Mouse (Mus musculus): Measurements from ENCODE around the gene Adck1.
A peak's percentile ranks its signal among the peaks of the same experiment; 100 is the strongest.
"Not testable (repeated sequence)": the region's sequence is repeated elsewhere in the genome, so short reads cannot be mapped to it uniquely, and the experiment has no call there.

Gene Adck1

DNA sequence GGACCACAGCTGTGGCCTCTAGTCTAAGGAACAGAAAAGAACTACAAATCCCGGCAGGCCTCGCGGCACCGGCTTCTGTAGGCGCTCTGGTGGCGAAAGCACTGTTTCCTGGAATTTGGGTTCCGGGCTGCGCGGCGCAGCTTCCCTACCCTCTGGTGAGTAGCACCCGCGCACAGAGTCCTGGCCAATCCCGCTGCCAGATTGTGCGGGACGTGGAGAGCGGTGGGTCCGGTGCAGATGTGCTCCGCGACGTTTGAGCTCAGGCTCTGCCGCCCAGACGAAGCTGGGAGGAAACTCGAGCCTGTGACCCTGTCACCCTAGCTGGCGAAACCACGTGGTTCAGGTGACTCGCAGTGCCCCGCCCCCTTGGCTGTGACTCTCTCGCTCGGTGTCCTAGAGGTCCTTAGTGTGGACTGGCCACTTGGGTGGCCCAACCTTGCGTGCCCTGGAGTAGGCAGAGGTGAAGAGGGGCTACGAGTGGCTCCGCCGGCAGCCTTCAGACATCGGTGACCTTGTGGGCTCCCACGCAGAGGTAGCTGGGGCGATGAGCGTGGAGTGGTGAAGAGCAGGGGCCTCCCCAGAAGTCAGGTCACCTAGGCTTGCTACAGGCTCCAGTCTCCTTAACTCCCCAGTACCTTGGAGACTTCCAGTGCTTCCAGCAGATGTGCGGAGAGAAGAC lies at the start of gene Adck1:
Gene Adck1, plus strand, starts transcription at position 114 of the 679 bp plus-strand sequence.
- DNase-seq: peak; percentile 95

DNA sequence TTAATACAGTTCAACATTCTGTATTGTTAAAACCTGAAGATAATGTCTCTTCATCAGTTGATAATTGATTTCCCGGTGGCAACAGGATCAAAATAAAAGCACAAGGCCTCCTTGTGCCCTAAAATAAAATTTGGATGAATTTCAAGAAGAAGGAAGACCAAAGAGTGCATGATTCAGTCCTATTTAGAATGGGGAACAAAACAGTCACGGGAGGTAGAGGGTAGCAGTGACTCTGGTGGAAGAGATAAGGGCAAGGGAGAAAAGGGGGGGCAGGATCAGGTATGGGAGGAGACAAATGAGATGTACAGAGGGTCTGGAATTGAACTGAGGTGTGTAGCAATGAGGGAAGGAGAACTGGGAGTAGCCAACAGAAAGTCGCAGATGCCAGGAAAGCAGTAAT lies 45.8 kb upstream of the Adck1 start:
- DNase-seq: no peak

DNA sequence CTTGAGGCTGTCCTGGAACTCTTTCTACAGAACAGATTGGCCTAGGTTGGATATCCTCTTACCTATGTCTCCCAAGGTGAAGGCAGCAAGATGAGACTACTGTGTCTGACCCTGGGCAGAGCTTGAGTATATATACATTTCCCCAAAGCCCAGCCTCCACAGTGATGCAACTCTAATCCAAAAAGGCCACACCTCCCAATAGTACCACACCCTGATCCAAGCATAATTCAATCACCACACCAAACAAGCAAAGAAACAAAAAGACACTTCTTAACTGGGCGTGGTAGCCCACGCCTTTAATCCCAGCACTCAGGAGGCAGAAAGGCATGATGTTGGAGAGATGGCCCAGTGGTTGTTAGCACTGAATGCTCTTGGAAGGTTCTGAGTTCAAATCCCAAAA lies 36.4 kb upstream of the Adck1 start, which contains the start of gene Gm5039:
Gene Gm5039, minus strand, starts transcription at position 101 of the 400 bp plus-strand sequence.
- DNase-seq: not testable (repeated sequence)

- not testable (repeated sequence) for DNase-seq
These were observed 23.5 kb upstream of the Adck1 start for GRCm38 (mm10) chr12:88336662-88337413.

- not testable (repeated sequence) for DNase-seq
These were observed 19.1 kb upstream of the Adck1 start for GRCm38 (mm10) chr12:88341286-88341685.

DNA sequence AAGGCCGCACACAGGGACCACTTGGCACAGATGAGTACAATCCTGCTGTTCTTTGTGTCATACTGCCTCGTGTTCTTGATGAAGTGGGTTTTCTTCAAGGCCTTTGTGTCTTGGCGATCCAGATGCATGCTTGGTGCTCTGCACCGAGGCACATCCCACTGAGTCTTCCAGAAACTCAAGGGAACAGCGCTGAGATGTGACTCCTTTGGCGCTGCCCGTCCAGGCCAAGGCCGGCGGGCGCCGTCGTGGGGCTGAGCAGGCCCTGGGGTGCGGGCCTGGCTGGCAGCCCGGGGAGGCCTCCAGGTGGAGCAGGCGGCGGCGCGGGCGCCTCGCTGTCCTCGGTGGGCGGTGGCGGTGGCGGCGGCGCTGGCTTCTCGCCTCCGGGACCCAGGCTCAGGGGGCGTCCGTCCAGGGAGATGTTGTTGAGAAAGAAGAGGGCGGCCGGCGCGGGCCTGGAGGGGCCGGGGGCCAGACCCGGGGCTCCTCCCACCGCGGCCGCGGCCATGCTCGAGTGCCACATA lies 6.1 kb upstream of the Adck1 start:
- DNase-seq: no peak

GRCm38 (mm10) chr12:88361120-88361445 lies 729 bp downstream of the Adck1 start:
- no peak for DNase-seq

DNA sequence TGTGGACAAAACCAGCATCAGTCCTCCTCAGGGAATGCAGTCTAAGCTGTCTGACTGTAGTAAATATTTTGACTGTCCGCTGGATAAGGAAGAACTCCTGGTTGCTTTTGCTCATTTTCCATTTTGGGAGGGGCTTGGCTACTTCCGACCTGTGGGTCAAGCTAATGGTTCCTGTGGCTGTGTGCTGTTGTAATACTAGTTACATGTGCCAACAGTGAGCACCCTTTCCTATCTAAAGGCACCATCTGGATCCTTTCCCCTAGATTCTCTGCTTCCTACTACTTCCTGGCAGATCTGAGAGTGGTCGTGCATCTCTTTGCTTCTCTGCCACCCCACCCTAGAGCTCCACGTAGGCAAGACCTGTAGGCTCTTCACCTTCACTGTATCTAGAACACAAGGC lies 7.3 kb downstream of the Adck1 start:
- no peak for DNase-seq

GRCm38 (mm10) chr12:88368618-88369017 lies 8.3 kb downstream of the Adck1 start:
- DNase-seq: no peak

GRCm38 (mm10) chr12:88369690-88370089 lies 9.3 kb downstream of the Adck1 start:
- not testable (repeated sequence) for DNase-seq

- not testable (repeated sequence) for DNase-seq
These were observed 10.0 kb downstream of the Adck1 start for GRCm38 (mm10) chr12:88370321-88370720.

GRCm38 (mm10) chr12:88372018-88372417 lies 11.7 kb downstream of the Adck1 start:
- no peak for DNase-seq

- peak; percentile 34 for DNase-seq
These were observed 16.5 kb downstream of the Adck1 start for GRCm38 (mm10) chr12:88376820-88377219.

DNA sequence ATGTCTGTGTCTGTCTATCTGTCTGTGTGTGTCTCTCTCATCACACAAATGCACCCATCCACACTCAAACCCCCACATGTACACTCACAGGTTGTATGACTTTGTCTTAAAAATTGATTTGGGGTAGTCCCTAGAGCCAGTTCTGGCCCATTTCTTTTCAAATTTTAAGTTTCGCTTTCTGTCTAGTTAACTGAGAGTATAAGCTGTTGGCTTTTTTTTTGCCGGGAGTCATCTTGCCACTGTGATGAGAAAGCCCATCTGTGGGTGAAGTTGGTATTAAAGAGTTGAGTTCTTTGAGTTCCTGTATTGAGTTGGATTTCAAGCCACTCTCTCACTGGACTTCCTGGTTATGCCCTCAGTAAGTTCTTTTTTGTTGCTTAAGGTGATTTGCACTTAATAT lies 17.9 kb downstream of the Adck1 start:
- DNase-seq: no peak

GRCm38 (mm10) chr12:88388832-88389231 lies 28.5 kb downstream of the Adck1 start:
- no peak for DNase-seq

- DNase-seq: no peak
These were observed 38.3 kb downstream of the Adck1 start for GRCm38 (mm10) chr12:88398658-88399057.

DNA sequence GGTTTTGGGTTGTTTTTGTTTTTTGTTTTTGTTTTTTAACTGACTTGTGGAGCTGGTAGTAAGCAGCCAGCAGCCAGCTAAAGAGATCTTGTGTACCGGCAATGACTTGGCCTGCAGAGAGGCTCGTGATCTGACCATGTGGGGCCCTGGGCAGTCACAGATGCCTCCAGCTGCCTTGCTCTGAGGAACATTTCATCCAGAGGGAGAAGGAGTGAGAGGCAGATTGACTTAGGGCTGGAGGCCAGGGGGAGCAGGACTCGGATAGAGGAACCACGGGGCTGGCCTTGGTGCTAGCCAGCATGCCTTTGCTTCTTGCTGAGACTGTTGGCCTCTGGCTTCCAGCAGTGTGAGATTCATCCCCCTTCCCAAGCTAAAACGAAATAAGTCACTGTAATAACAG lies 43.2 kb downstream of the Adck1 start:
- peak; percentile 44 for DNase-seq

DNA sequence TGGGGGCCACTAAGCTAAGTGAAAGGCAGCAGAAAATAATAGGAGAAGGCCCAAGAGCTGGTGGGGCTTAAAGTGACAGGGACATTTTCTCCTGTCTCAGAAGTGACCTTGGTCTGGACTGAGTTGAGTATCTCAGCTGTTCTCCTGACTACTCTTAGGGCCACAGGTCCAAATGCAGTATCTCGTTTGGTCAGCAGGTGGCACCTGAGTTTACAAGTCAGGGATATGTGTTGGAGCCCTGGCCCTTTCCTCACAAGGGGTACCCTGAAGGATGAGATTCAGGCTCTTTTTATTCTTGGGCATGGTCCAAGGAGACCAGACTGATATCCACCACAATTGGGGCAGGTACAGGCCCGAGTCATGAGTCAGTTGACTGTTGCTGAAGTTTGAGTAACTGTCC lies 44.8 kb downstream of the Adck1 start:
- peak; percentile 81 for DNase-seq

GRCm38 (mm10) chr12:88407996-88408322 lies 47.6 kb downstream of the Adck1 start:
- DNase-seq: no peak

DNA sequence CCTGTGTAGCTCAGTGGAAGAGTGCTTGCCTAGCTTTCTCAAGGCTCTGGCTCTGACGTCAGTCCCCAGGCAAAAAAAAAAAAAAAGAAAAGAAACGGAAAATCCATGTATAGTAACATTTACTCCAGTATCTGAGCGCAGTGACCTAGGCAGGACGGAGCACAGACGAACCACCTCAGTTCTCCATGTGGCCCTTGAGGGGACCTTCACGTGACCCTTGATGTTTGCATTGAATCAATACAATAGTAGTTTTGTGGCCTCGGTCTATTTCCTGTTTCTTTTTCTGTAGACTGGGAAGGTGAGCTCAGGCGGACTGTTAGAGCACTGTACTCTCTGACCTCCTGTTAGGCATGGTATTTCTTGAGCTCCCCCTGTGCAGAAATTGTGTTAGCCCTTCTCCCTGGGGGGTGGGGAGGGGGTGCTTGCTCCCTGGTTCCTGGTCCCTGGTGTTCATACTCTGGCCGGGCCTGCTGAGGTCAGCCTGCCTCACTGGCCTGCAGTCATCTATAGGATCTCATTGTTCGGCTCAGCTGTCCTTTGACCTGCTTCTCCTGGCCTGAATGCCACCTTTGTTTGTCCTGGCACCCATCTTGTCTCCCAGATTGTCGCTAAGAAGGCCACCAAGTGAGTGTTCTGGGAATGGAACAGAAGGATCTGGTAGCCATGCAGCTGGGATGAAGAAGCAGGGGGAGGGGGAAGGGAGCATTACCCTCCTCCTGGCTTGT lies 48.1 kb downstream of the Adck1 start:
- DNase-seq: no peak

DNA sequence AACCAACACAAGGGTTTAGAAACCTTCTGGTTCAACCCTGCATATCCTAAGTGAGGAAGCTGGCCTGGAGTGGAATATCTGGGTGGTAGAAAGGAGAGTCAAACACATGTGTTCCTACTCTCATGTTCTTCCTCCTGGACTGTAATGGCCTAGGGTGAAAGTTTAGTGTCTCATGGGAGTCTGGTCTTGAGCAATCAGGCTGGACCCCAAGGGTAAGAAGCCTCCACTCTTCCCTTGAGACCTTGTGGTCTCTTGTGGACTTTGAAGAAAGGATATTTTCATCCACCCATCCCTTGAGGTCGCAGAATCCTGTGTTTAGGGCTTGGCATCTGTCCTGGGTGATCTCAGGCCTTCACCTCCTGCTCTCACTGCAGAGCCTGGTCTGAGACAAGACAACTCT lies 52.9 kb downstream of the Adck1 start:
- DNase-seq: no peak

DNA sequence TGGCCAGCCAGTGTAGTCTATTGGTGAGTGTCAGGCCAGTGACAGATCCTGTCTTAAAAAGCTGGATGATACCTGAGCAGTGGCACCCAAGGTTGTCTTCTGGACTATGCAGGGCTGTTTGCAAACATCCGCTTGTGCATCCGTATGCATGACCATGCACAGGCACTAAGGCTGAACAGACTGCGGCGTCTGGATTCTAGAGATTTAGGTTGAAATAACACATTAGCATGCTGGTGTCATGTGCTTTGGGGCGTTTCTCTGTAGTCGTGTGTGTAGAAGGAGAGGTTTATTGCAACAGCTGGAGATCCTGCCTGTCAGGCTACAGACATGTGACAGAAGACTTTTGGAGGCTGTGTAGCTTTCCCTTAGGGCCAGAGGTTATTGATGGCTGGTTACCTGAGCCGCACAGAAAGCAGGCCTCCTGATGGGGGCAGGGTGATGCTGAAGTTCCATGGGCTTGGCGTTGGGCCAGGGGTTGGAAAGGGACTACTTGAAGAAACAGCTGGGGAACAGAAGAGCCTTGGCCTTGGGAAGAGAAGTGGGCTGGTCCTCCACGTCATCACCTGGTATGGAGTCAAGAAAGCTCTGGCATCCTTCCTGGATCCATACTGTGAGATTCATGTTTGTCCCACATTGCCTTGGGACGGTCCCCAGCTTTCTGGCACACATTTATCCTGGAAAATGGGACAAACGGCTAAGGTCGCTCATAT lies 59.7 kb downstream of the Adck1 start:
- DNase-seq: peak; percentile 57

DNA sequence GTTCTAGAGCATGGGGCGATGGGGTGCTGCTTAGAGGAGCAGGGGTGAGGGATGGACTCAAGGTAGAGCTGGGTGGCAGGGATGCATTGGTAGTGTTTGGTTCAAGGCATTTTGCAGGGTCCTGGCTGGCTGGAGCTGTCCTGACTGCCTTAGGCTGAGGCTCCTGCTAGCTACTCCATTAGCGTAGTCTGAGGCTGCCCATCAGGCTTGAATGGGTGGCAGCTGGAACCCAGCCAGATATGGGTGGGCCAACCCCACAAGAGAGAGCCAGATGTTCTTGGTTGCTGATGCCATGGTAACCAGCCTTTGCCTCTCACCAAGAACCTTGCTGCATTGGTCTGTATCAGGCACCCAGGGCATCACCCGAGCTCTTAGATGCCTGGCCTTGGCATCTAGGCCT lies 66.6 kb downstream of the Adck1 start:
- no peak for DNase-seq
